Mouse (Mus musculus) G1E (cell line): Measurements from ENCODE around the gene Foxn3. TPM values are rescaled to one million over a fixed set of nuclear protein-coding genes. Genes with fewer than 3 reads are reported as not detected.

Experiments
- ATAC-seq: 2 replicates; pipeline ENCODE4 v1.8.0; 2016; ENCODE audit warnings: mild to moderate bottlenecking; ENCODE audit not compliant: insufficient number of reproducible peaks, poor library complexity, low FRiP score, severe bottlenecking; ENCODE audit errors: extremely low read depth
- DNase-seq: peaks from one replicate; pipeline ENCODE4 v3.0.0; 2012; ENCODE audit warnings: low spot score
- H3K27me3 ChIP-seq: 2 replicates; pipeline ENCODE4 v1.6.1; 2012; ENCODE audit warnings: mild to moderate bottlenecking, low read length, inconsistent platforms; ENCODE audit not compliant: insufficient read depth
- H3K36me3 ChIP-seq: replicated peaks from 2 replicates; pipeline ENCODE3; 2012; ENCODE audit warnings: mild to moderate bottlenecking, inconsistent platforms
- H3K4me1 ChIP-seq: 2 replicates; pipeline ENCODE4 v1.6.1; 2012; ENCODE audit warnings: low read depth, low read length, inconsistent platforms, mixed read lengths; ENCODE audit not compliant: insufficient read depth
- H3K4me3 ChIP-seq: 2 replicates; pipeline ENCODE4 v1.5.1; 2012; ENCODE audit warnings: low read depth, mild to moderate bottlenecking, inconsistent platforms, low read length, moderate library complexity, mixed read lengths
- H3K9me3 ChIP-seq: replicated peaks from 2 replicates; pipeline ENCODE4 v1.6.1; 2012; ENCODE audit warnings: inconsistent platforms
- CTCF ChIP-seq: IDR thresholded peaks from 2 replicates; pipeline ENCODE4 v1.5.1; 2012; ENCODE audit warnings: low read depth, low read length, inconsistent platforms, mixed read lengths
- GATA1 ChIP-seq: IDR thresholded peaks from 2 replicates; pipeline ENCODE4 v1.6.1; 2012; ENCODE audit warnings: borderline replicate concordance, low read length, inconsistent platforms, mixed read lengths
- GATA2 ChIP-seq: IDR thresholded peaks from 2 replicates; pipeline ENCODE4 v1.6.1; 2012; ENCODE audit warnings: low read depth, low read length, inconsistent platforms, borderline replicate concordance
- POLR2AphosphoS5 ChIP-seq: IDR thresholded peaks from 2 replicates; pipeline ENCODE4 v1.6.1; 2012; ENCODE audit warnings: low read depth, low read length, inconsistent platforms; ENCODE audit not compliant: insufficient replicate concordance
- TAL1 ChIP-seq: conservative IDR thresholded peaks from 2 replicates; pipeline ENCODE4 v1.6.1; 2012; ENCODE audit warnings: low read depth, low read length, inconsistent platforms, mixed read lengths
- polyA plus RNA-seq: library from polyadenylated mRNA; stranded (reverse); fragments of >175 nt; gene quantifications from 2 replicates; pipeline ENCODE4 v1.2.3, GENCODE M21; 2012
- total RNA-seq, 2 experiments: library from RNA; stranded (forward) in 1 of 2; stranded (reverse) in 1 of 2; fragments of 200-1000 nt in 1 of 2; fragments of >200 nt in 1 of 2; fragmentation: Nextera tagmentation in 1 of 2; gene quantifications; 2 replicates each; pipeline ENCODE4 v1.2.3; 2014 to 2017

The Foxn3 gene
- total and polyA plus RNA-seq, 3 experiments: 15.1 to 111 (median 20.1) TPM

DNA sequence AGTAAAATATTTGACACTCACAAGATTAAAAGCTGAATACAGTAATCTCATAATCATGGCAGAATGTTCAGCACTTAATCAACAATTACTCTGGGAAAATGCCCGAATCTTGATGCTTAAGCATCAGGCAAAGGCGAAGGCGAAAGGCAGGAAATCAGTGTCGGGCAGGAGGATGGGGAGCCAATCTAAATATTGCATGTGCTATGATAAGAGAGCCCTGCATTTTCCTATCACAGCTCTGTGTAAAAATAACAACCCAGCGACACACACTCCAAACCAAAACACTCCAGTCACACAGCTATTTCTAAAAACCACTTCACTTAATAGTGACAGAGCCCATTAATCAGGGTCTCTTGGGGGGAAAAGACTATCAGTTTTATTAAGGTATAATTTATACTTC is 305.8 kb downstream of the Foxn3 start:
- H3K36me3 ChIP-seq: no peaks in the 10 kb centered on the region
- no peak overlapping the region for H3K4me3 ChIP-seq
- ATAC-seq (no peak), DNase-seq (no peak)
- peaks cover 17% of the 10 kb centered on the region for H3K9me3 ChIP-seq
- no peaks in the 10 kb centered on the region for H3K27me3 ChIP-seq
- TF ChIP-seq GATA1: no peak
- no peak for TF ChIP-seq CTCF
- TF ChIP-seq TAL1: no peak
- no peak for TF ChIP-seq GATA2
- no peak for TF ChIP-seq POLR2AphosphoS5
- H3K4me1 ChIP-seq: 0 out of 2 replicates have a peak, but pooled peaks cover 2% of the 10 kb centered on the region

DNA sequence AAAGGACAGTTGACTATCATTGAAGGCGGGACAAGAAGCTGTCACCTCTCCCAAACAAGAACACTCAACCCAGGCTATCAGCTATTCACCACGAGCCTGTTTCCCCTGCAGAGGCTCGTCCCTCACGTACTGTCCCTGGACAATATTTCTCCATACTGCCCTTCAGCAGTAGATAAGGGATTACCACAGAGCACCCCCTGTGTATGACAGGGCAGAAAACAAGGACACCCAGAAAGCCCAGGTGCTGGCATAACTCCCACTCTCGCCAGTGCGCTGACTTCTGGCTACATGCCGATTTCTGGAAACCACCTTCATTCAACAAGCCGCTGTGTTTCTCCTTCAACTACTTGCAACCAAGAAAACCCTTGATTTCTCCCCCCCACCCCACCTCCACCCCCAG is 306.4 kb downstream of the Foxn3 start:
- TF ChIP-seq POLR2AphosphoS5 (no peak), CTCF (no peak), TAL1 (no peak), GATA2 (no peak), GATA1 (no peak)
- Histone ChIP-seq H3K4me1 (0 out of 2 replicates have a peak, but pooled peaks cover 2% of the 10 kb centered on the region), H3K27me3 (no peaks in the 10 kb centered on the region), H3K9me3 (peaks cover 12% of the 10 kb centered on the region), H3K36me3 (no peaks in the 10 kb centered on the region), H3K4me3 (no peak overlapping the region)
- no peak for ATAC-seq
- no peak for DNase-seq

DNA sequence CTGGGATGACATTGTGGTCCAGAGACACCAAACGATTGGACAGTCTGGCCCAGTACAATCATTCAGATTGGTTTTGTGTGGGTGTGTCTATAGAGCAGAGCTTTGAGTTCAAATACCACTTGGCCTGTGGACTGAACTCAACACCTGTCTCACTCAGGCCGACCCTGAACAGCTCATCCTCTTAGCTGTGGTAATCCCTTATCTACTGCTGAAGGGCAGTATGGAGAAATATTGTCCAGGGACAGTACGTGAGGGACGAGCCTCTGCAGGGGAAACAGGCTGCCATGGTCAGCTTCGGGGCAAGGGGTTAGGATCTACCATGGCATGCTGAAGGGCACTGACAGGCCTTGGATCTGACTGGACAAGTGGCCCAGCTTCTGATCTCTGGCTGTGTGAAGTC is 306.9 kb downstream of the Foxn3 start:
- no peak for TF ChIP-seq GATA2
- TF ChIP-seq TAL1: no peak
- no peak for TF ChIP-seq POLR2AphosphoS5
- no peak for TF ChIP-seq GATA1
- no peak for TF ChIP-seq CTCF
- Histone ChIP-seq H3K27me3 (no peaks in the 10 kb centered on the region), H3K9me3 (peaks cover 10% of the 10 kb centered on the region), H3K36me3 (no peaks in the 10 kb centered on the region), H3K4me1 (0 out of 2 replicates have a peak, but pooled peaks cover 2% of the 10 kb centered on the region), H3K4me3 (no peak overlapping the region)
- ATAC-seq (no peak), DNase-seq (no peak)

DNA sequence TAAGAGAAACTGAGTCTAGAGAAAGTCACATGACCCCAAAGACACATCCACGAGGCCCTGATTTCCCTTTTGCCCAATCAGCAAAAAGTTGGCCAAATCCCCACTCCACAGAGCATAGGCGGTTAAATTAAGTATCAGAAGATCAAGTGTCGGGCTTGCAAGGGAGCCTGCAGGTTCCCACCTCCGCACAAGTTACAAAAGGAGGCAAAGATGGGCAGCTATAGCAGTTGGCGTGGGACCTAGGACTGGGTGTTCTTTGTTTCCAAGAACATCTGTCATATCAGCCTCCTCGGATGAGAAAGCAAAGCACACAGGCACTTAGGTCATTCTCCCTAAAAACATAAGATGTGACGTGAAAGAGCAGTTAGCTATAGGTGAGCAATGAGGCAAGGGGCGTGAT is 308.9 kb downstream of the Foxn3 start:
- no peak for ATAC-seq
- no peaks in the 10 kb centered on the region for H3K4me1 ChIP-seq
- no peaks in the 10 kb centered on the region for H3K27me3 ChIP-seq
- H3K36me3 ChIP-seq: no peaks in the 10 kb centered on the region
- H3K9me3 ChIP-seq: peaks cover 10% of the 10 kb centered on the region; the same call in 1 of the 2 replicates
- TF ChIP-seq CTCF: no peak
- no peak for TF ChIP-seq TAL1
- TF ChIP-seq POLR2AphosphoS5: no peak
- TF ChIP-seq GATA2: no peak
- TF ChIP-seq GATA1: no peak
- no peak for DNase-seq
- H3K4me3 ChIP-seq: no peak overlapping the region

DNA sequence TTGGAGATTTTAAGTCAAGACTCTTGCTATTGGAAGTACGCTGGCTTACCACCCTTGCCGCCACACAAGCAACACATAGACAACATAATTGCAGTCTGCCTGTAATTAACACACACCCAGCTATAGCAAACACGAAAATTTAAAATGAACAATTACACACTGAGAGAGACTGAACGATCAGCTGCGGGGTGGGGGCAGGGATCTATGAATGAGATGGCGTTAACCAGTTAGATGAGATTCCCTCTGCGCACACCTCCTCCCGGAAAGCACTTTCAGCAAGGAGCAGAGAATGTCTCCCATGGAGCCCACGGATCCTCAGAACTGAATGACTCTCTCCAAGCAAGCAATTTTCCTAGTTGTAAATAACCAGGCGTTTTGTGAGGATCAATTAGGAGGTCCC is 309.8 kb downstream of the Foxn3 start:
- DNase-seq: no peak
- no peak for TF ChIP-seq GATA2
- TF ChIP-seq GATA1: no peak
- no peak for TF ChIP-seq CTCF
- no peak for TF ChIP-seq TAL1
- no peak overlapping the region for H3K4me3 ChIP-seq
- H3K36me3 ChIP-seq: no peaks in the 10 kb centered on the region
- ATAC-seq: no peak
- peaks cover 11% of the 10 kb centered on the region; the same call in 1 of the 2 replicates for H3K9me3 ChIP-seq
- no peaks in the 10 kb centered on the region for H3K4me1 ChIP-seq
- H3K27me3 ChIP-seq: no peaks in the 10 kb centered on the region

DNA sequence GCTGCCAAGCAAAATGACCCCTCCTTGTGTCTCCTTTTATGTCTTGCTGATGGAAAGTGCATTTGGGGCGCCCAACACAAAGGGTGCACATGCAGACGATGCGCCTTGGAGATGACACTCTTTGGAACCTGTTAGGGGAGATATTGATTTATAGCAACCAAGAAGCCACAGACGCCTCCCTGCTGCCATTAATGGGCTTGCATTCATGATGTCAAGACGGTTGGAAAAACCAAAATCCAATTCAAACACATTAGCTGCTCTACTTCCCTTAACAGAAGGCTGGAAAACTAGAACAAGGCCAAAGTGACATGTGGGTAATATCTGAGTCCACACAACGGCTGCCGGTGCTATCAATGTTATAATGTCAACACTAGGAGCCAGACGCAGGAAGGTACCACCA is 314.8 kb downstream of the Foxn3 start:
- no peak for ATAC-seq
- H3K4me1 ChIP-seq: 0 out of 2 replicates have a peak, but pooled peaks cover 2% of the 10 kb centered on the region
- H3K4me3 ChIP-seq: no peak overlapping the region
- no peak for DNase-seq
- peaks cover 13% of the 10 kb centered on the region for H3K9me3 ChIP-seq
- TF ChIP-seq POLR2AphosphoS5 (no peak), CTCF (no peak), GATA1 (no peak), GATA2 (no peak), TAL1 (no peak)
- H3K27me3 ChIP-seq: no peaks in the 10 kb centered on the region
- peaks cover 5% of the 10 kb centered on the region for H3K36me3 ChIP-seq

DNA sequence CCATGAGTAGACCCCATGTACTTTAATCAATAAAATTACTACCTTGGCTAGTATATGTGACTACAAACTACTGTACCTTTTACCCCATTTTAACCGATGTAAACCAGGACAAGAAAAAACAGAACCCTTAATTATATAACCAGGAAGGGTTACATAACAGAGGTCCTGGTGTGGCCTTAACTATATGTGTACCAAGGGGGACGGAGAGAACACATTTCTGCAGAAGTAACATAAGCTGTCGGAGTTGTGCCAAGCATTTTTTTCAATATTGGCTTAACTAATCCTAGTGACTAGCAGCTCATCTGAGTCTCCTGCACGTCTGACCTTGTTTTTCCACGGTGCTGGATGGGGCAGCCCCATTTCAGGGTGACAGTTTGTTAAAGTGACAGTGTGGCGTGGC is 315.4 kb downstream of the Foxn3 start:
- H3K36me3 ChIP-seq: peaks cover 5% of the 10 kb centered on the region
- H3K9me3 ChIP-seq: peaks cover 13% of the 10 kb centered on the region
- TF ChIP-seq GATA2 (no peak), CTCF (no peak), GATA1 (no peak), TAL1 (no peak), POLR2AphosphoS5 (no peak)
- H3K27me3 ChIP-seq: no peaks in the 10 kb centered on the region
- H3K4me1 ChIP-seq: 0 out of 2 replicates have a peak, but pooled peaks cover 2% of the 10 kb centered on the region
- DNase-seq (no peak), ATAC-seq (no peak)
- no peak overlapping the region for H3K4me3 ChIP-seq
